Mouse (Mus musculus) embryonic facial prominence, embryonic 15.5 days (tissue): ENCODE measurements around the gene Coq5. TPM values are rescaled to one million over a fixed set of nuclear protein-coding genes. Genes with fewer than 3 reads are reported as not detected.

ENCODE experiments used
- ATAC-seq: fragments of 200-750 bp; cut with Nextera tagmentation; 2 replicates; pipeline ENCODE4 v1.8.0; 2017; ENCODE audit warnings: low read depth, moderate TSS enrichment; ENCODE audit not compliant: insufficient number of reproducible peaks, low FRiP score, low TSS enrichment
- H3K27ac ChIP-seq: fragments of 300-500 bp; sonication (generic); replicated peaks from 2 replicates; pipeline ENCODE4 v1.5.1; 2015; ENCODE audit warnings: mild to moderate bottlenecking, inconsistent platforms
- H3K27me3 ChIP-seq: fragments of 300-500 bp; sonication (generic); 2 replicates; pipeline ENCODE4 v1.6.1; 2015; ENCODE audit warnings: inconsistent platforms
- H3K36me3 ChIP-seq: fragments of 300-500 bp; sonication (generic); 2 replicates; pipeline ENCODE4 v1.6.1; 2015; ENCODE audit warnings: mild to moderate bottlenecking, inconsistent platforms
- H3K4me1 ChIP-seq: fragments of 300-500 bp; sonication (generic); 2 replicates; pipeline ENCODE4 v1.6.1; 2015; ENCODE audit warnings: inconsistent platforms
- H3K4me2 ChIP-seq: fragments of 300-500 bp; sonication (generic); replicated peaks from 2 replicates; pipeline ENCODE4 v1.6.1; 2015; ENCODE audit warnings: mild to moderate bottlenecking, inconsistent platforms
- H3K4me3 ChIP-seq: fragments of 300-500 bp; sonication (generic); replicated peaks from 2 replicates; pipeline ENCODE4 v1.5.1; 2015; ENCODE audit warnings: mild to moderate bottlenecking, inconsistent platforms
- H3K9ac ChIP-seq: fragments of 300-500 bp; sonication (generic); 2 replicates; pipeline ENCODE4 v1.6.1; 2015; ENCODE audit warnings: inconsistent platforms
- H3K9me3 ChIP-seq: fragments of 300-500 bp; sonication (generic); replicated peaks from 2 replicates; pipeline ENCODE4 v1.6.1; 2016; ENCODE audit warnings: inconsistent platforms
- WGBS: fragments of 180-500 bp; shearing (Covaris S2); methylation state at CpG from one replicate; pipeline ENCODE4 v1.1.7; 2015; 5-methylcytosine and 5-hydroxymethylcytosine counted together
- polyA plus RNA-seq: library from polyadenylated mRNA; unstranded; fragments of >200 nt; fragmentation: Nextera tagmentation; extraction: Ambion mirVana; gene quantifications from 2 replicates; pipeline ENCODE4 v1.2.1, GENCODE M21; 2015

The Coq5 gene
- polyA plus RNA-seq, 1 experiment from 2014 or later: 37.3 TPM

DNA sequence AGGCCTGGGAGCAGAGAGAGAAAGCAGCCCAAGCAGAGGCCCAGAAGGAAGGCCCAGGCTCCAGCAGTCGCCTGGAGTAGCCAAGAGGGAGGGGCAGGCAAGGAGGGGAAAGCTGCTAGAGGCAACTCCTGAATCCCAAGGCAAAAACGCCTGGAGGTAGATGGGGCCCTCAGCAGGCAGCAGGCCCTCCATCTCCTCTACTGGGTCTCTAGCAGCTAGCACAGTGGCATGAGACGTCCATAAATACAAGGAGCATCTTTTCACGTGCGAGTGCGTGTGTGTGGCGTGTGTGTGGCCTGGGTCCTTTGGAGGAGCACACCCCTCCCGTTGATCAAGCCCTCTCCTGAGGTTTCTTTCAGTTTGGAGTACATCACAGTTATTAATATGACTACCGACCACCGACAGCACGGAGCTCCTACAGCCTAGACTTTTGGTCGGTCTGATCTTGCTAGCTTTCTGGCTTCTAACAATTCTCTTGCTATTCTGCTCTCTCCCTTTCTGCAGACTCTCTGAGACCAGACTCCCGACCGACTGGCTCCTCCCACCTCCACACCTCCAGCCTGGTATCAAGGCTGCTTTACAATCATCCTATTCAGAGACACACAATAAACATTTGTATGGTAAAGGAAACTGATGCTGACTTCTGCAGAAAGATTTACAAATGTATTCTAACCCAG lies 37.6 kb downstream of the Coq5 start:
- H3K9me3 ChIP-seq: no peaks in the 10 kb centered on the region
- no peak for ATAC-seq
- H3K4me3 ChIP-seq: peak overlapping the region; percentile 7; the same call in 1 of the 2 replicates
- H3K4me2 ChIP-seq: peak overlapping the region; percentile 34
- H3K36me3 ChIP-seq: no peaks in the 10 kb centered on the region
- 7% methylated on average over 14 of the region's 14 CpGs for WGBS
- H3K9ac ChIP-seq: no peak overlapping the region
- H3K4me1 ChIP-seq: peaks cover 51% of the 10 kb centered on the region
- H3K27ac ChIP-seq: peak overlapping the region; percentile 85
- H3K27me3 ChIP-seq: no peaks in the 10 kb centered on the region

DNA sequence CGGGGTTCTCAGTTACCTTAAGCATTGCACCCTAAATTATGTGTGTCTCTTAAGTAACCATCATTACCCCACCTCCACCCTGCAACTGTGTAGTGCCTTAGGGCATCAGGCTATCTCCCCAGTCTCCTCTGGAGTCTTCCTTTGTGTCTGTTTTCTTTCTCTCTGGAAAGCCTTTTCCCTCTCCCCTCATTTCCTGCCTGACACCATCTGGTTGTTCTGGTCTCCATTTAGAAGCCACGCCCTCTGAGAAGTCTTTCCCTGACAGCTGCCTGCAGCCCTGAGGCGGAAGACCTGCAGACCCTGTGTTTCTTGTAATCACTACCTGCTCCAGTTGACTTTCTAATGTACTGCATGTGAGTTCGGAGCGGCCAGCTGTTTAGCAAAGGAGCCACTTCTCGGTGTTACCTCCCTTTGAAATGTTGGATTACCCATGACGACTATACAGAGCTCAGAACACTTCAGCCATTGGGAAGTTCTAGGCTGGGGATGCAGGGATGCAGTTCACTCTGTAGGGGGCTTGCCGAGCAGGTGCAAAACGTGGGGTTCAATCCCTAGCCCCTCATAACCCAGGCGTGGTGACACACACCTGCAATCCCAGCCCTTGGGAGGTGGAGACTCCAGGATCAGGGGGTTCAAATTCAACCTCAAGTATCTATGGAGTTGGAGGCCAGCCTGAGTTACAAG lies 38.3 kb downstream of the Coq5 start:
- peak overlapping the region; percentile 85 for H3K27ac ChIP-seq
- peak overlapping the region; percentile 7; the same call in 1 of the 2 replicates for H3K4me3 ChIP-seq
- peaks cover 50% of the 10 kb centered on the region for H3K4me1 ChIP-seq
- peak overlapping the region; percentile 34 for H3K4me2 ChIP-seq
- no peaks in the 10 kb centered on the region for H3K27me3 ChIP-seq
- ATAC-seq: peak; percentile 45; the same call in 1 of the 2 replicates
- WGBS: 5% methylated on average over 10 of the region's 10 CpGs
- no peaks in the 10 kb centered on the region for H3K36me3 ChIP-seq
- no peaks in the 10 kb centered on the region for H3K9me3 ChIP-seq
- H3K9ac ChIP-seq: no peak overlapping the region

DNA sequence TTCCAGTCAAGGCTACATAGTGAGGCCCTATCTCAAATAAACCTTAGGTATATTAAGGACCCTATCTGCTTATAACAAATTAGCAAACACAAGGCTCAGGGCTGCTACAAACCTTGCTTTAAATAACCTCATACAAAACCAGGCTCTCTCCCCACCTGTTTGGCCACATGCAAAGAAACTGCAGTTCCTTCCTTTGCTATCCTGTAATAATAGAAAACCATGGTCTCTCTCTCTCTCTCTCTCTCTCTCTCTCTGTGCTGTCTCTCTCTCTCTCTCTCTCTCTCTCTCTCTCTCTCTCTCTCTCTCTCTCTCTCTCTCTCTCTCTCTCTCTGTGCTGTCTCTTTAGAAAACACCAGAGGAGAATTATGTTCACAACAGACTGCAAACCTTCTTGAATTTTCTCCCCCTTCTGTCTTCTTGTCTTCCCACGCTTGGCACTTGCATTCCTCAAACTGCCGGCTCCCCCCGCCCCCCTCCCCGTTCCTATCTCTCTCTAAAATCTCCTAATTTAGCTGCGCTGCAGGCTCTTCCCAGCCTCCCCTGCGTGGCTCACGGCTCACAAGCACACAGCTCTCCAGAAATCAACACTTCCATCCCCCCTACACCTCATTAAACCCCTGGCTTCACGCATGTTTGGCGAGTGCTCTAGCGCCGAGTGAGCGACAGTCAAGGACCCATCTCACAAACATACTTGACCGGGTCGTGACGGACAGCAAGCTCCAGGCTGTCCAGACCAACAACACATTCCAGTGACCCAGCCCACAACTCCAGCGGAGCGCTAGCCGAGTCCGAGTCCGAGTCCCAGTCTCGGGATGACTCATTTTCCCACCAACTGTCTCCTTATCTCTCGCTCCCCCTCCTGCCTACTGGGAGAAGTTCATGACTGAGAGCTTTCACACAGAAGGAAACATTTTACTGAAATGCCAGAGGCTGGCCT lies 39.8 kb downstream of the Coq5 start:
- Histone ChIP-seq H3K9me3 (no peaks in the 10 kb centered on the region), H3K27me3 (no peaks in the 10 kb centered on the region), H3K36me3 (no peaks in the 10 kb centered on the region), H3K4me3 (peak overlapping the region; percentile 44), H3K27ac (peak overlapping the region; percentile 91), H3K9ac (peak overlapping the region; percentile 6; the same call in 1 of the 2 replicates), H3K4me2 (peak overlapping the region; percentile 79), H3K4me1 (peaks cover 37% of the 10 kb centered on the region)
- 1% methylated on average over 22 of the region's 22 CpGs for WGBS
- ATAC-seq: peak; percentile 78

DNA sequence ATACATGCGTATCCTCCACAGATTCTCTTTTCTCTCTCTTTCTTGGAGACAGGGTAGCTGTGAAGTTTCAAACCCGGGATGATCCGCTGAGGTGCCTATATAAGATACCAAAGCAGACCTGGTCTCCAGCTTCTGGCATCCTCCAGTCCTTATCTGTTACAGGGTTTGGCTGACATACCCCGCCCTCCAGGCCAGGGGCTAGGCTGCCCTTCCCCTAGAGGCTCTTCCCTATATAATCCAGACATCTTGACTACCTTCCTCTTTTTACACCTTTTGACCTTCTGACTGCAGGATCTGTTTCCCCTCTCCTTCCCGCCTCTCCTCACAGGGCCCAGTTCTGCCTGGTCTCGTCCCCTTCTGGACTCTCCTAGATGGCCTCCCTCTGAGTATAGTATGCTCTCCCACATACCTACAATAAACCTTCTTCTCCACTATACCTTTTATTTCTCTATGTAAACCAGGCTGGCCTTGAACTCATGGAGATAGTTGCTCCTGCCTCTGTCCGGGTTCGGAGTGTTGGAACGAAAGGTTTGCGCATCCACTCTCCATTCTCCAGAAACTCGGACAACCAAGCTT lies 46.9 kb downstream of the Coq5 start:
- peaks cover 30% of the 10 kb centered on the region for H3K4me1 ChIP-seq
- WGBS: 25% methylated on average over 11 of the region's 11 CpGs
- peaks cover 16% of the 10 kb centered on the region for H3K36me3 ChIP-seq
- ATAC-seq: no peak
- no peaks in the 10 kb centered on the region for H3K27me3 ChIP-seq
- H3K9ac ChIP-seq: peak overlapping the region; percentile 86
- peak overlapping the region; percentile 86 for H3K27ac ChIP-seq
- H3K4me3 ChIP-seq: peak overlapping the region; percentile 95
- no peaks in the 10 kb centered on the region for H3K9me3 ChIP-seq
- H3K4me2 ChIP-seq: peak overlapping the region; percentile 68

DNA sequence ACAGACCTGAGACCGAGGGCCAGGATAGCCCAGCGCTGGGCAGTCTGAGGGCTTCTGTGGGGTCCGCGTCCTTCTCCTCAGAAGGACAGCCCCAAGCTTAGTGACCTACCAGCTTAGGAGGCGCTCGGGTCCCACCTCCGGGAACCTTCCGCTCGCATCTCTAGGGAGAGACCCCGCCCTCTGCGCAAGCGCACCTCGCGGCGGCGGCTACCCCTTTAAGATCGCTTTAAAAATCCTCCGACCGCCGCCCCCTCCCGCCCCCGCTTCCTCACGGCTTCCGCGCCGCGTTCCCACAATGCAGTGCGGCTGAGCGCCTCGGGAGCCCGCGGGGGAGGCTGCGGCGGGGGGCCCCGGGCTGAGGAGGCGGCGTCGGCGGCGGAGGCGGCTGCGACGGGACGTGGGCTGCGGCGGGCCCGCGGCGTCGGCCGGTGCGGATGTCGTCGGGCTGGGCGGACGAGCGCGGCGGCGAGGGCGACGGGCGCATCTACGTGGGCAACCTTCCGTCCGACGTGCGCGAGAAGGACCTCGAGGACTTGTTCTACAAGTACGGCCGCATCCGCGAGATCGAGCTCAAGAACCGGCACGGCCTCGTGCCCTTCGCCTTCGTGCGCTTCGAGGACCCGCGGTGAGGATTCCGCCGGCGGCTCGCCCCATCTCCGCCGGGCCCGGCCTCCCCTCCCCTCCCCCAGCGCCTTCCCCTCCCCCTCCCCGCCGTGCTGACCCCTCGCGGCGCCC lies 47.6 kb downstream of the Coq5 start, which contains the start of gene Srsf9:
TSS of gene Srsf9 (plus strand) at position 303 of the 735 bp plus-strand sequence.
- Histone ChIP-seq H3K4me2 (peak within 1 kb of the TSS; percentile 68), H3K27me3 (no peaks in the 10 kb centered on the region), H3K4me3 (peak within 1 kb of the TSS; percentile 95), H3K36me3 (peaks cover 23% of the 10 kb centered on the region), H3K9me3 (no peaks in the 10 kb centered on the region), H3K27ac (peak within 1 kb of the TSS; percentile 88), H3K9ac (peak within 1 kb of the TSS; percentile 86), H3K4me1 (peaks cover 30% of the 10 kb centered on the region)
- ATAC-seq: peak; percentile 90
- under 1% methylated on average over 92 of the region's 97 CpGs for WGBS

DNA sequence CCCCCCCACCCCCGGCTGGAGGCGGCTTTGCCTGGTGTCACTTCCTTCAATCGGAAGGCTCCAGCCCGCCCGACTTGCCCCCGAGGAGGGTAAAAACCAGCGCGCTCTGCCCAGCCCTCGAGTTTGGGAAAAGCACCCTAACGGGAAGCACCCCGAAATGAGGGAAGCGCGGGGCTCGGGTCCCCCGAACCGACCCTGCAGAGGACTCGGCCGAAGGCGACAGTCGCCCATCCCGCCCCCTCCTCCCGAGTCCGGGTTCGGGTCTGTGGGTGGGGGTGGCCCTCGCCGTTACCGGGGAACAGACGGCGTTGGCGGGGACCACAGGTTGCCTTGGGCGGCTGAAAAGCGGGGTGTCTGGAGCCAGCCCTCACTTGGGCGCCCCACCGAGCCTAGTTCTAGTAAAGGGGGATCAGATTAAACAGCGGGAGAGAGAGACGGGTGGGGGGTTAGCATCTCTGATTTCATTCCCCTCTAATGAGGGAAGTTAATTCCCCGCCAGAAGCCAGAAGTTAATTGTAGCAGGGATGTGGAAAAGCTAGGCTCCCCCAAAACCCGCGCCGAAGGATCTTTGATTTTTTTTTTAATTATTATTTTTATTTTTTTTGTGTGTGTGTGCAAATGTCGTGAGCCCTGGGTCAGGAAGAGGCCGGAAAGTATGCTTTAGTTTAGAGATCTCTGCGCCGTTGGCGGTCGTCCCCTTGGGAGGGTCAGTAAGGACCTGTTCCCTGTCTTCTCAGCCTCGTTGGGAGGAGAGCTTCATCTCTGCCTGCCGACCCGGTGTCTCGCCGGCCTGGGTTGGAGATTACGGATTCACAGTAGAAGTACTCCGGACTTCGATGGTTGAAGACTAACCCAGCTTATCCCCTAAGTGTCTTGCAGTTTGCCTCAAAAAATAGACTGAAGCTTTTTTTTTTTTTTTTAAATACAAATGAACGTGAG lies 48.4 kb downstream of the Coq5 start:
- Histone ChIP-seq H3K9me3 (no peaks in the 10 kb centered on the region), H3K4me2 (peak overlapping the region; percentile 68), H3K27ac (peak overlapping the region; percentile 88), H3K4me1 (peaks cover 30% of the 10 kb centered on the region), H3K27me3 (no peaks in the 10 kb centered on the region), H3K4me3 (peak overlapping the region; percentile 95), H3K9ac (peak overlapping the region; percentile 86), H3K36me3 (peaks cover 31% of the 10 kb centered on the region)
- ATAC-seq: peak; percentile 40
- WGBS: under 1% methylated on average over 54 of the region's 55 CpGs

DNA sequence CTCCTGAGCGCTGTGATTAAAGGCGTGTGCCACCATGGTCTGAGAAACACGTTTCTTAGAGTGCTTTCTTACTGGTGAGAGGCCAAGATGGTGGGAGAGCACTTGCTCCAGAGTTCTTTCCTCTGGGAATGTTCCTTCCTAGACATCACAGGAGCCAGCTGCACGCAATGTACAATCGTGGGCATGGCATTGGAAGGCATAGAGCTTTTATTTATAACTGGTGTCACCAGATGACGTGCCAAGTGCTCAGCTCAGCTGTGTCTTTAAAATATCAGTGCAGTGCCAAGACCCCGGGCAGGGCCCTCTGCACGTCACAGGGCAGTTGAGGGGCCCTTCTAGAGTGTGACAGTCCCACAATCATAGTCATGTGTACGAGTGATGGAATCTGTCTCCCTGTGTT lies 51.5 kb downstream of the Coq5 start:
- Histone ChIP-seq H3K4me1 (peaks cover 26% of the 10 kb centered on the region), H3K9ac (no peak overlapping the region), H3K9me3 (no peaks in the 10 kb centered on the region), H3K4me3 (no peak overlapping the region), H3K4me2 (no peak overlapping the region), H3K27ac (no peak overlapping the region), H3K36me3 (peaks cover 62% of the 10 kb centered on the region), H3K27me3 (no peaks in the 10 kb centered on the region)
- ATAC-seq: no peak
- 75% methylated on average over 9 of the region's 9 CpGs for WGBS

DNA sequence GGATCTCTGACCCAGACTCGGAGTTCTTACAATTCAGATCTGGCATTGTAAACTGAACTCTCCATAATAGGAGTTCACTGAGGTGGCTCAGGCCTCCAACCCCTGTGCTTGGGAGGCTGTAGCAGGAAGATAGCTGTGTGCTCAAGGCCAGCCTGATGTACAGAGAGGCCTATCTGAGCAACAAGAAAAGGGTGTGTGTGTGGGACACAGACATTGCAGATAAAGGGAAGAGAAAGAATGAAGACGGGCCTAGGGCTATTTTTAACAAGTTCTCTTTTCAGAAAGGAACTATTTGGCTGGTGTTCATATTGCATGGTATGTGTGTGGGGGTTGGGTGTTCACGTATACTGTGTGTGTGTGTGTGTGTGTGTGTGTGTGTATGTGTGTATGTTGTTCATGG lies 54.2 kb downstream of the Coq5 start:
- Histone ChIP-seq H3K4me2 (no peak overlapping the region), H3K9me3 (no peaks in the 10 kb centered on the region), H3K4me1 (peaks cover 13% of the 10 kb centered on the region; the same call in 1 of the 2 replicates), H3K4me3 (no peak overlapping the region), H3K27me3 (no peaks in the 10 kb centered on the region), H3K27ac (no peak overlapping the region), H3K36me3 (peaks cover 74% of the 10 kb centered on the region), H3K9ac (no peak overlapping the region)
- no peak for ATAC-seq
- WGBS: 78% methylated on average over 3 of the region's 3 CpGs

DNA sequence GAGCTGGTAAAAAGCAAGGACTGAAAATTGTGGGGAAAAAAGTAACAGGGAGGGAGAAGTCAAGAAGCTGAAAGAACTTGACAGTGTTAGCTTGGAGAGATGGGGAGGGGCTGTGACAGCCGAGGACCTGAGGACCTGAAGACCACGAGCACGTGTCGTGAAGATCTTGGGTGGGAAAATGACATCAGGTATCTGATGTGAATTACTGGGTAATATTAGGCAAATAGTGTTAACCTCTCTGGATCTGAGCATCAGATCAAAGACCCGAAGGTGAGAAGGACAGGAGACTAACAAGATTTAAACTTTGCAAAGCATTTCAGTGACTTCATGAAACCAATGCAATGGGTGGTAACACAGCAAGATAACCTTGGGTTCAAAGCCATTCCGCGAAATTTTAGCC lies 60.5 kb downstream of the Coq5 start:
- 27% methylated on average over 7 of the region's 7 CpGs for WGBS
- peaks cover 23% of the 10 kb centered on the region for H3K4me1 ChIP-seq
- H3K4me2 ChIP-seq: peak overlapping the region; percentile 73
- no peaks in the 10 kb centered on the region for H3K9me3 ChIP-seq
- no peak overlapping the region for H3K27ac ChIP-seq
- ATAC-seq: no peak
- H3K36me3 ChIP-seq: peaks cover 49% of the 10 kb centered on the region
- no peaks in the 10 kb centered on the region for H3K27me3 ChIP-seq
- H3K9ac ChIP-seq: no peak overlapping the region; the same call in 1 of the 2 replicates
- peak overlapping the region; percentile 97 for H3K4me3 ChIP-seq
